Mouse (Mus musculus) heart, embryonic 11.5 days (tissue): ENCODE data around the gene Wdtc1. TPM values are rescaled to one million over a fixed set of nuclear protein-coding genes. Genes with fewer than 3 reads are reported as not detected.
A peak's percentile ranks its signal among the peaks of the same experiment; 100 is the strongest.

ENCODE experiments used
- ATAC-seq: fragments of 200-750 bp; cut with Nextera tagmentation; replicated peaks from 2 replicates; pipeline ENCODE4 v1.8.0; 2017; ENCODE audit warnings: moderate library complexity; ENCODE audit not compliant: insufficient number of reproducible peaks, low FRiP score, low TSS enrichment
- H3K27ac ChIP-seq: fragments of 300-500 bp; sonication (generic); 2 replicates; pipeline ENCODE4 v1.5.1; 2014; ENCODE audit warnings: mild to moderate bottlenecking, low read depth, low read length
- H3K27me3 ChIP-seq: fragments of 300-500 bp; sonication (generic); 2 replicates; pipeline ENCODE4 v1.6.1; 2014; ENCODE audit warnings: mild to moderate bottlenecking, low read length, mixed read lengths; ENCODE audit not compliant: control insufficient read depth, insufficient read depth
- H3K36me3 ChIP-seq: fragments of 300-500 bp; sonication (generic); 2 replicates; pipeline ENCODE4 v1.6.1; 2014; ENCODE audit warnings: mild to moderate bottlenecking, low read length, moderate library complexity, mixed read lengths; ENCODE audit not compliant: control insufficient read depth, insufficient read depth
- H3K4me1 ChIP-seq: fragments of 300-500 bp; sonication (generic); 2 replicates; pipeline ENCODE4 v1.6.1; 2014; ENCODE audit warnings: low read length; ENCODE audit not compliant: control insufficient read depth, insufficient read depth
- H3K4me2 ChIP-seq: fragments of 300-500 bp; sonication (generic); 2 replicates; pipeline ENCODE4 v1.6.1; 2014; ENCODE audit warnings: mild to moderate bottlenecking, moderate library complexity
- H3K4me3 ChIP-seq: fragments of 300-500 bp; sonication (generic); 2 replicates; pipeline ENCODE4 v1.5.1; 2014; ENCODE audit warnings: low read depth, low read length
- H3K9ac ChIP-seq: fragments of 300-500 bp; sonication (generic); 2 replicates; pipeline ENCODE4 v1.6.1; 2014; ENCODE audit warnings: mild to moderate bottlenecking, low read depth, low read length, moderate library complexity
- H3K9me3 ChIP-seq: fragments of 300-500 bp; sonication (generic); replicated peaks from 2 replicates; pipeline ENCODE4 v1.6.1; 2016; ENCODE audit warnings: low read length; ENCODE audit not compliant: control insufficient read depth
- WGBS: fragments of 180-500 bp; shearing (Covaris S2); extraction: QIAGEN DNeasy Blood & Tissue Kit; methylation state at CpG from one replicate; pipeline ENCODE4 v1.1.7; 2014; ENCODE audit not compliant: insufficient replicate concordance; 5-methylcytosine and 5-hydroxymethylcytosine counted together
- polyA plus RNA-seq: library from polyadenylated mRNA; unstranded; fragments of >200 nt; fragmentation: Nextera tagmentation; extraction: Ambion mirVana; gene quantifications from 2 replicates; pipeline ENCODE4 v1.2.1, GENCODE M21; 2014

The Wdtc1 gene
- polyA plus RNA-seq, 1 experiment from 2014 or later: 13.3 TPM

- ATAC-seq: no peak
Measured at GRCm38 (mm10) chr4:133370298-133371274, 17.3 kb upstream of the Wdtc1 start.

GRCm38 (mm10) chr4:133369553-133370297 lies 16.4 kb upstream of the Wdtc1 start, which contains the start of gene Slc9a1:
Slc9a1 (plus strand) TSS chr4:133369706.
- Histone ChIP-seq H3K4me3 (peak within 1 kb of the TSS; percentile 95), H3K4me1 (peaks cover 44% of the 10 kb centered on the region), H3K36me3 (no peaks in the 10 kb centered on the region), H3K4me2 (peak within 1 kb of the TSS; percentile 89), H3K27ac (peak within 1 kb of the TSS; percentile 77), H3K27me3 (no peaks in the 10 kb centered on the region), H3K9ac (peak within 1 kb of the TSS; percentile 90), H3K9me3 (no peaks in the 10 kb centered on the region)
- under 1% methylated on average over 38 of the region's 40 CpGs for WGBS
- ATAC-seq: peak; percentile 87

More at GRCm38 (mm10) chr4:133370298-133371274, 17.3 kb upstream of the Wdtc1 start:
- Histone ChIP-seq H3K36me3 (no peaks in the 10 kb centered on the region), H3K4me1 (peaks cover 48% of the 10 kb centered on the region), H3K4me2 (peak overlapping the region; percentile 89), H3K4me3 (peak overlapping the region; percentile 95), H3K27me3 (no peaks in the 10 kb centered on the region), H3K9ac (peak overlapping the region; percentile 90), H3K9me3 (no peaks in the 10 kb centered on the region), H3K27ac (peak overlapping the region; percentile 77; the same call in 1 of the 2 replicates)
- WGBS: 67% methylated on average over 22 of the region's 22 CpGs

GRCm38 (mm10) chr4:133354641-133355040 lies 1.4 kb upstream of the Wdtc1 start:
- H3K4me3 ChIP-seq: no peak overlapping the region
- no peaks in the 10 kb centered on the region for H3K36me3 ChIP-seq
- no peak for ATAC-seq
- H3K4me1 ChIP-seq: no peaks in the 10 kb centered on the region
- H3K27ac ChIP-seq: no peak overlapping the region
- 87% methylated on average over 6 of the region's 6 CpGs for WGBS
- no peaks in the 10 kb centered on the region for H3K27me3 ChIP-seq
- no peaks in the 10 kb centered on the region for H3K9me3 ChIP-seq
- no peak overlapping the region for H3K9ac ChIP-seq
- no peak overlapping the region for H3K4me2 ChIP-seq

- H3K9ac ChIP-seq: no peak overlapping the region
- ATAC-seq: no peak
- WGBS: 60% methylated on average over 10 of the region's 10 CpGs
- H3K4me1 ChIP-seq: no peaks in the 10 kb centered on the region
- H3K27ac ChIP-seq: no peak overlapping the region
- no peaks in the 10 kb centered on the region for H3K9me3 ChIP-seq
- no peaks in the 10 kb centered on the region for H3K36me3 ChIP-seq
- H3K27me3 ChIP-seq: no peaks in the 10 kb centered on the region
- H3K4me3 ChIP-seq: no peak overlapping the region
- H3K4me2 ChIP-seq: no peak overlapping the region; the same call in 1 of the 2 replicates
Measured at GRCm38 (mm10) chr4:133352797-133353196, 484 bp downstream of the Wdtc1 start.

GRCm38 (mm10) chr4:133348051-133348775 lies 5.1 kb downstream of the Wdtc1 start:
- Histone ChIP-seq H3K9me3 (no peaks in the 10 kb centered on the region), H3K4me2 (no peak overlapping the region), H3K36me3 (no peaks in the 10 kb centered on the region), H3K9ac (no peak overlapping the region), H3K4me3 (no peak overlapping the region), H3K4me1 (no peaks in the 10 kb centered on the region), H3K27ac (no peak overlapping the region), H3K27me3 (no peaks in the 10 kb centered on the region)
- no peak for ATAC-seq
- 77% methylated on average over 5 of the region's 5 CpGs for WGBS

GRCm38 (mm10) chr4:133347624-133348023 lies 5.7 kb downstream of the Wdtc1 start:
- no peak for ATAC-seq
- H3K9ac ChIP-seq: no peak overlapping the region
- H3K4me2 ChIP-seq: no peak overlapping the region
- H3K27ac ChIP-seq: no peak overlapping the region
- no peaks in the 10 kb centered on the region for H3K27me3 ChIP-seq
- no peaks in the 10 kb centered on the region for H3K9me3 ChIP-seq
- no peak overlapping the region for H3K4me3 ChIP-seq
- H3K4me1 ChIP-seq: no peaks in the 10 kb centered on the region
- H3K36me3 ChIP-seq: no peaks in the 10 kb centered on the region
- 59% methylated on average over 4 of the region's 4 CpGs for WGBS

- no peaks in the 10 kb centered on the region for H3K4me1 ChIP-seq
- H3K4me2 ChIP-seq: no peak overlapping the region
- H3K27ac ChIP-seq: no peak overlapping the region
- H3K36me3 ChIP-seq: no peaks in the 10 kb centered on the region
- H3K4me3 ChIP-seq: no peak overlapping the region
- H3K9me3 ChIP-seq: no peaks in the 10 kb centered on the region
- H3K9ac ChIP-seq: no peak overlapping the region
- 59% methylated on average over 4 of the region's 4 CpGs for WGBS
- no peaks in the 10 kb centered on the region for H3K27me3 ChIP-seq
- no peak for ATAC-seq
Measured at GRCm38 (mm10) chr4:133346577-133346976, 6.7 kb downstream of the Wdtc1 start.

GRCm38 (mm10) chr4:133345702-133346101 lies 7.6 kb downstream of the Wdtc1 start:
- Histone ChIP-seq H3K4me1 (no peaks in the 10 kb centered on the region), H3K4me2 (no peak overlapping the region), H3K9me3 (no peaks in the 10 kb centered on the region), H3K9ac (no peak overlapping the region), H3K27ac (no peak overlapping the region), H3K36me3 (no peaks in the 10 kb centered on the region), H3K27me3 (no peaks in the 10 kb centered on the region), H3K4me3 (no peak overlapping the region)
- no peak for ATAC-seq
- 72% methylated on average over 6 of the region's 6 CpGs for WGBS
